Mouse (Mus musculus): Measurements from ENCODE around the gene Atp11b.

Atp11b gene

DNA sequence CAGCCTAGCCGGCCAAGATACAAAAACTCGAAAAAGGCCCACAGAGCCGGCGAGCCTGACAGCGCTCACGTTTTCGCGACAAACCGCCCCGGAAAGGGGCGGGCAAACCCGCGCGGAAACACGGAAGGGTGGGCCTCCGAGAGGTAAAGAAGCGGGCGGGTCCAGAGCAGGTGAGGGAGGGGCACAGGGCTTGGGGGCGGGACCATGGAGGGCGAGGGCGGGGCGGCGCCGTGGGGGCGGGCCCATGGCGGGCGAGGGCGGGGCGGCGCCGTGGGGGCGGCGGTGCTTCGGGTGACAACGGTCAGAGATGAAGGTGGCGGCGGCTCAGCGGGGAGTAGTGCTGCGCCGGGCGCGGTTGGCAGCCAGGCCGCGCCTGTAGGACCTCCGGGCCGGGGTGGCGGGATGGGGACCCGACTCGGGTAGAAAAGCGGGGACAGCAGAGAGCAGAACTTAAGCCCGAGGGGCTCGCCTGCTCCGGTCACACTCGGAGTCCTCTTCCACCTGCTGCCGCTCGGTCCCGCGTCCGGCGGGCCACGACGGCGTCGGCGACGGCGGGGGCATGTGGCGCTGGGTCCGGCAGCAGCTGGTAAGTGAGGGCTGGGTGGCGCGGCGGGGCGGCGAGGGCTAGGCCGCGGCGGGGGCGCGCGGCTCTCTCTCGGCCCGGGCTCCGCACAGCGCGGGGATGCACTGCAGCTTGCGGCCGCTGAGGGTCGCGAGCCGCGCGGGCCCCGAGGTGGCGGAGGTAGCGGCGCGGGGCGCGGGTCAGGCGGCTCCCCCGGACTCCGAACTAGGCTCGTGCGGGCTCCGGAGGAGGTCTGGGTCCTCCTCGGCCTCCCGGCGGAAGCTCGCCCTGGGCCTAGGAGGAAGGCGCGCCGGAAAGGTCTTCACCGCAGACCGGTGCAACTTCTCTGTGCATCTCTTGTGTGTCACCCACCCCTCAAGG lies at the start of gene Atp11b:
Gene Atp11b, plus strand, starts transcription at position 282 of the 943 bp plus-strand sequence.
- peak; percentile 93 for DNase-seq

DNA sequence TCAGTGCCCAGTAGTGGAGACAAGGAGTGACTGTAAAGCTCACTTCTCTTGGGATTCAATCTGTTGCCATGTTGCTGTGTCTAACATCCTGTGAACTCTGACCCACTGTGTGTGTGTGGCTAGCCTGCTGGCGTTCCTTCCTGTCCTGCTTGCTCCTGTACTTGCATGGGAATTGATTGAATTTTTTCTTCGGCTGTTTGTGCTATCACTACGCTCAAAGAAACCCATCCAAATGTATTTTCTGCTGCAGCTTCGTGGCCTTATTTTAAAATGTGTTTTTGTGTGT lies 49.6 kb upstream of the Atp11b start:
- DNase-seq: no peak

DNA sequence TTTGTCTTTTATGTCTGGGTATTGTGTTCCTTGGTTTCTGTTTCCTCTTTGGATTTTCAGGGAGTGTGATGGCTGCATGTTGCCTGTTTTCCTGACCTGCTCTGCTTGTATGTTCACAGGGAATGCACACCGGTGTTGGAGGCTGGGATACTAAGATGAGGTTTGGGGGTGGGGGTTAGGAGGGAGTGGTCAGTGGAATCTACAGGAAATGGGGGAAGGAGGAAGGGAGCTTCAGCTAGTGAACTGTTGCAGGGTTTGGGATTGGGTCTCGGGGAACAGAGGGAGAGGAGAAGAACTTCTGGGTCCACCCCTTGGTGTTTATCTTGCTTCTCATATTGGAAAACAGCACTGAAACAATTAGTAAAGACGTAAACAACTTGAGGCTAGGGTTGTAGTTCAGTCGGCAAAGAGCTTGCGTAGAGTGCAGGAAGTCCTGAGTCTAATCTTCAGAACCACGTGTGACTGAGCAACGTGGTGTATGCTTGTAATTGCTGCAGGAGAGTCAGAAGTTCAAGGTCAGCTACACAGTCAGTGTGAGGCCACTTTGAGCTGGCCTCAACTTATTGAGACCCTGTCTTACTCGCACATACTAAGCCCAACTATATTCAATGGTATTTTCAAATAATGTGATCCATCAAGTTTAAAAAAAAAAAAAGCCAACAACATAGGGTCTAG lies 34.2 kb upstream of the Atp11b start:
- DNase-seq: no peak

DNA sequence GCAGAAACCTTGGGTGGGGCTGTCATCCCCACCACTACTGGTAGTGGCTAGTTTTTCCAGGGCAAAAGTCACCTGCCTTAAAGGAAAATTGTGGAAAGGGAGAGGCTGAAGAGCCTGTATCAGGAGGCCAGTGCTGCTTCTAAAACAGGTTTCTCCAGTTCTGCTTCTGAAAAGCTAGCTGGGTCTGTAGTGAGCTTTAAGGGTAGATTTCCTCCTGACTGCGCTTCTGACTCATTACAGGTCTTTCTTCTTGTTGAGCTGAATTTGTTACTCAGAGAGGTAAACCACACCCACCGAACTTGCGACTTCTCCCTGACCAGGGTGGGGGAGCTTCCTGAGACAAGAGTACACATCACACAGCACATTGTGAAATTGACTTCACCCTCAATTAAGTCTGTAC lies 33.1 kb upstream of the Atp11b start:
- DNase-seq: no peak

DNA sequence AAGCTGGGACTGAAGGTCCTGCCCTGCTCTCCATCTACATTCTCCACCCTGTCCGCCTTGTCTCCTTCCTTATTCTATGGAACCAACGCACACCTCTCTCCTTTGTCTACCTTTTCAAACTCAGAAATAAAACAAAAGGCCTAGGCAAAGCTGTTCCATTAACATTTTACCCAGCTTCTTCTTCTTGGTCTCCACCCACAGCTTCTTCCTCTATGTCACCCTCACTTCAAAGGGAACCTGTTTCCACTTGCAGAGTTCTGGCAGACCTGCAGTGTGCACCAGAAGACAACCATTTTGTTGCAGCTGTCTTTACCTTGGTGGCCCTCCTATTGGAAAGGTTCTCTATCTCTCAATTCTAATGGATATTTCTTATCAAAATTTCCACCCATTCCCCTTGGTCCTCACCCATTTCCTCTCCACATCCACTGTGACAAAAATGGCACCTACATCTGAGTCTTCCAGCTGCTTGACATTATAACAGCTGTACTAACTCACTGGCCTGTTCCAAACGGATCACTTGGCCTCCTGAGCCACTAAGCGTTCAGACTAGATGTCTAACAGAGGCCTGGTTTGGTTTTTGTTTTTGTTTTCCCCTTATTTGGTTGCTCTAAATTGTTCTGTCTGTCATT lies 32.0 kb upstream of the Atp11b start:
- no peak for DNase-seq

DNA sequence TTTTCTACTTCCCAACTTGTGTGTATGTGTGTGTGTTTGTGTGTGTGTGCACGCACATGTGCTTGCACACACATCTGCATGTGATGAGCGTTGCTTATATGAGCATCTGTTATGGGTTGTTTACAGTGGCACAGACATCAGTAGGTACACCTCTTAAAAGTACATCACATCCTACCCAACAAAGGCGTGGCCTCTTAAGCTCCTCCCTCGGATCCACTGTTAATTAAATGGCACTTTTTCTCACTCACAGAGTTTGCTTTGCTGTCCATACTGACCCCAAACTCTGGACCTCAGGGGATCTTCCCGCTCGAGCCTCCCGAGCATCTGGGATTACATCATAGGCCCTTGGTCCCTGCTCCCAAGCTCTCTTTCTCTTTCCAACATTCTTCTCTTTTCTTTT lies 31.1 kb upstream of the Atp11b start:
- no peak for DNase-seq

DNA sequence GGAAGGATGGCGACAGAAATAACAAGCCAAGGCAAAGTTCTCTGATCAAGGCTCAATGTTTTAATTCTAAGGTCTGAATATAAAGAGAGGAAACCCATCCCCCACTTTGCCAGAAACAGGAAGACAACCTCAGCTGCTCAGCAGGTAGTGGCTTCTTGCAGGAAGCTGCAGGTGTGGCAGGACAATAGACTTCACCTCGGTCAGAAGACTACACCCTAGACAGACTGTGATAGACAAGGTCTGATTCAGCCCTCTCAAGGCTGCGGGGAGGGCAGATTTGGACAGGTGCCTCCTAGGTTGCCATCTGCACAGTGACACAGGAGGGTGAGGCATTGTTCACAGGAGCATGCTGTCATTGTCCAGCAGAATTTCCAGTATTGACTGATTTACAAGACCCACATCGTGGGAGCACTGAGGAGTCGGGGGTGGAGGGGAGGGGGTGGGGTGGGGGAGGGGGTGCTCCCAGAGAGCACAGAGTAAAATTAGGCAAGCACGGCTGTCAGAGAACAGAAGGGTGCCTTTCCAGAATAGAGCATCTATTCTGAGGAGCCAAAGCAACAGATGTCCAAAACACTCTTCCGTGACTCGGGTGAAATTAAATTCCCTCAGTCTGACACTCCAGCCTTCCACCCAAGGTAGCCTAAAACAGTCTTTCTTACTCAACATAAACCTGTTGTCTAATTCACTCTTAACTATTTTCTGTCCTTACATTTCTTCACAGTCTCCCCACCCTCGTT lies 30.2 kb upstream of the Atp11b start:
- DNase-seq: no peak

DNA sequence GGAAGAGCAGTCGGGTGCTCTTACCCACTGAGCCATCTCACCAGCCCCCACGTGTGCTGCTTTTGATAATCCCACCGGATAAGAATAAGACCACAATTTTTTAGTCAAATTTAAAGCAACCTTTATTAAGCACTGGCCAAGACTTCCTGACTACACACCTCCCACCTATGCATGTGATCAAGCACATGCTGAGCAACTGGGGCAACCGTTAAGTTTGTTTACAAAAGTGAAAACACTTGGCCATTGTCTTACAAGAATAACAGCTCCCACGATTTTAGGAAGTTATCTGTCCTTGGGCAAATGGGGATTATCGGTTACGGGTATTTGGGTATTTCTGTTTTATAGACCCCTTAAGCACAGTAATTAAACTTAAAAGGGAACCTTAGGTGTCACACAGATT lies 28.8 kb upstream of the Atp11b start:
- no peak for DNase-seq

DNA sequence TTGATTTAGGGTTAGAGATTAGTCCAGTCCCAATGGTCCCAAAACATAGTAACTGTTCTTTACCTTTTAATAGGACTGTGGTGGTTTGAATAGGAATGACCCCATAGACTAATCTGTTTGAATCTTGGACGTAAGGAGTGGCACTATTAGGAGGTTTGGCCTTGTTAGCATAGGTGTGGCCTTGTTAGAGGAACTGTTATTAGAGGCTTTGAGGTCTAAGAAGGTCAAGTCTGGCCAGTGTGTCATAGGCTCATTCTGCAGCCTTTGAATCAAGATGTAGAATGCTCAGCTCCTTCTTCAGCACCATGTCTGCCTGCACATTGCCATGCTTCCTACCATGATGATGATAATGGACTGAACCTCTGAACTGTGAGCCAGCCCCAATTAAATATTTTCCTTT lies 27.0 kb upstream of the Atp11b start:
- no peak for DNase-seq

DNA sequence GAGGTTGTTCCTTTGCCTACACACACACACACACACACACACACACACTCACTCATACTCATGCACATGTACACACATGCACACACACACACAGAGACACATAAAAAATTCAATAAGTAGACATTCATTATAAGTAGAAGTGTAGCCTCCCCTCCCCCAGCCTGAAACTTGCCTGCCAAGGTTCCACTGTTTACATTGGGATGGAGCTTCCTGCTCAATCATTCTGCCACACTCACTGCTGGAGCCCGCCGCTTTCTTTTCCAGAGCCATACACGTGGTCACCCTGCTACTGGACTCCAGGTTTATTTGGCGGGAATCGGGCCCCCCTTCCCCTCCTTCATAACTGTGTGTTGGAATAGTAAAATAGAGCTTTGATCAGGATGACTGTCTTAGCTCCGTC lies 24.4 kb upstream of the Atp11b start:
- DNase-seq: no peak

DNA sequence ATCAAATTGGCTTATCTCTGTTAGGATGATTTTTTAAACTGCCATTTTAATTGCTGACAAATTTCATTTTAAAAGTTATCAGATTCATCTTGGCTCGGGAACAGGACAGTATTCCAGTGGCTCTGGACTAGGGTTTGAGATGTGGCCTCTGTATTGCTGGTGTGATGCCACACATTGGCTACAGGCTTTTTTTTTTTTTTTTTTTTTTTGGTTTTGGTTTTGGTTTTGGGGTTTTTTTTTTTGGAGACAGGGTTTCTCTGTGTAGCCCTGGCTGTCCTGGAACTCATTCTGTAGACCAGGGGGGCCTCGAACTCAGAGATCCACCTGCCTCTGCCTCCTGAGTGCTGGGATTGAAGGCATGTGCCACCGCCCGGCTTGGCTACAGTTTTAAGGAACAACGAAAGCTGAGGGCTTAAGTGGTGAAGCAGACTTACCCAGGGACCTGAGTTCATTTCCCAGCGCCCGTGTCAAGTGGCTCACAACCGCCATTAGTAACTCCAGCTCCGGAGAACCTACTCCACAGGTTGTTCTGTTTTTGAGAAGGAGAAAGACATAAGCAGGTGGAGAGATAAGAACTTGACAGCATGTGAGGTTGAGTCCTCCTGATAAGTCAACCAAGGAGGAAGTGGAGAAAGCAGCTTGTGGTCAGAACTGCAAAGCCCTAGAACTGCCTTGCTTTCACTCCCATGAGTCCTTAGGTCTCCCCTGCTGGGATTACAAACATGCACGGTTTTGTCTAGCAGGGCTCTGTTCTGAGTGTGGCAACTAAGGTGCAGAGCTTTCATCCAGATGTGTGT lies 21.7 kb upstream of the Atp11b start:
- no peak for DNase-seq

DNA sequence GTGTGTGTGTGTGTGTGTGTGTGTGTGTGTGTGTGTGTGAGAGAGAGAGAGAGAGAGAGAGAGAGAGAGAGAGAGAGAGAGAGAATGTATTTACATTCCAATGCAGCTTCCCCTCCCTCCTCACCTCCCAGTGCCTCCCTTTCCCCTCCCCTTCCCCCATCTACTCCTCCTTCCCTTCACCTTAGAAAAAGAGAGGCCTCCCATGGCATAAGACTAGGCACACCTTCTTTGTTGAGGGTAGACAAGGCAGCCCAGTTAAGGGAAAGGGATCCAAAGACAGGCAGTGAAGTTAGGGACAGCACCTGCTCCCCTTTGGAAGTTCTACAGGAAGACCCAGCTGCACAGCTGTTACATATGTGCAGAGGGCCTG lies 21.1 kb upstream of the Atp11b start:
- DNase-seq: no peak

DNA sequence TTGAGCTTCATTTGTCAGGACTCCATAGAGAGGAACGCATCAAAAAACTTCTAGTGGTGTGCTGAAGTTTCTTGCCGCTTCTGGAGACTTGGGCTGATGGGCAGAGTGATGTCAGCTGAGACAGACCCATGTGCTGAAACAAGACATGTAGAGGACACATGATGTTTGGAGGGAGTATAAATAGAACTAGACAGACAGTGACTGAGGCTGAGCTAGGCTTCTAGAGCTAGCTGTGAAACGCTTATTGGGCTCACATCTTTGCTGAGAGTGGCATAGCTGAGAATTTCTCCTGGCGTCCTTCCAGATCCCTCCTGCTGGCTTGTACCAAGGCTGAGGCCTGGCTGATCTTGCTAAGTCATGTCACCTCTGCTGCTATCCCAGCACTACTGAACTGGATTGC lies 19.4 kb upstream of the Atp11b start:
- no peak for DNase-seq

DNA sequence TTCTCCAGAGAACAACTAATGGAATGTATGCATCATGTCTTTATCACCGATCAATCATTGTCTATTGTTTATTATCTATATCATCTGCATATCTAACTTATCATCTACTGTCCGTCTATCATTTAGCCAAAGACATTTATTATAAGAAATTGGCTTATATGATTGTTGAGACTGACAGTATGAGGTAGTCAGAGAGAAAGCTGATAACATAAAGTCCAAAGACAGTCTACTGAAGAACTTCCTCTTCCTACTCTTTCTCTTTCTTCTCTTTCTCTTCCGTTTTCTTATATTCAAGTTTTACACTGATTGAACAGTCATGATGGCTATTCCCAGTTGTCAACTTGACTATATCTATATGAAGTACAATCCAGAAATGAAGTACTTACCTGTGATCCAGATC lies 15.8 kb upstream of the Atp11b start:
- DNase-seq: no peak

DNA sequence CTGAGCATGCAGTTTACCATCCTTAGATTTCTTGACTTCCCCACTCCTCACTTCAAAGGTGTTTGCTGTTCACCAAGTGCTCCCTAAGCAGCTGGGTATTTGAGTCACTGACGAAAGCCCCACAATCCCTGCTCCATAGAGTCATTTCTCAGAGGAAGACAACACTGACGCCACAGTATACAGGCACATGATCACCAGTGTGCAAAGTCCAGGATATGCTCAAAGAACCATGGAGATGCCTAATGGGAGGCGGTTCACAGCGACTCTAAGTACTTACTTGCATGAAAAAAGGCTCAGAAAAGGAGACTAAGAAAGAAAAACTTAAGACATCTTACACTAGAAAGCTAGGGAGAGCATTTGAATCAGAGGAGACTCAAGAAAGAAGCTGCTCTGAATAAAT lies 8.9 kb upstream of the Atp11b start:
- no peak for DNase-seq

DNA sequence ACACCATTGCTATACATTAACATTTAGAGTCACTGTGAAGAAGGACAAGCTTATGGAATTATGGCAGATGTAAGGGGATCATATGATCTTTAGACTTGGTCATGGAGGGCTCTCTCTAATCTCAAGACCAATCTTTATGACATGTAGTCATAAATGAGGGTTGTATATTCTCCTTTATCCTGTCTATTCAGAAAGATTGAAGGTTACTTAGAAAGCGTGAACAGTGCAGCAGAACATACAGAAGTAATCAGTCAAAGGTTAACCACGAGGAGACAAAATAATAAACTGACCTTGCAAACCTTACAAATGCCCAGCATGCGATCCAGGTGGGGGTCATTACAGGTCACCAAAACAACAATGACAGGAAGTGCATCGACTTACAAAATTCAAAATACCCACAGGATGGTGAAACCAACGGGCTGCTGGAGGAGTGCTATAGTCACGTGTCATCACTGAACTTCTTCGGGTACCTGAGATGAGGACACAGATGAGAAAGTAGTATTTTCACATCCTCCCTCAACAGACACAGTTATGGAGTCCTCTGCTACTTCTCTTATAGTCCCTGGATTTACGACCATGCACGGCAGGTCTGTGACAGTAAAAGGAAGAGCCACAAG lies 7.0 kb upstream of the Atp11b start:
- no peak for DNase-seq

DNA sequence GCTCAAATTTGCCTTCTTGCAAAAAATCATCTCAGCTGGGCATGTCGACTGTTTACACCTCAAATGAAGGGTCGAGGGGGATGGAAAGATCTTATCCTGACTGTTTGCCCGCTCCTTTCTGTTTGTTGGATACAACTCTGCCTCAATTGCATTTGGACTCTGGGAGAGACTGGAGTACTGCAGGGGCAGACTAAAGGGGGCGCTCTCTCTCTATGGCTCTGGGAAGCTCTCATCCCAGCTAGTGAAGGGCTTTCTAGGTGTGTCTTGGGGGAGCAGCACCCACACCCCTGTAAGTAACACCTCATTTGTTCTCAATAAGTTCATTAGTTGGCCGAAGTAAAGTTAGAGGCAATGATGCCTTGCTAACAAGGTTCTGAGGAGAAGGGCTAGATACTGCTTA lies 3.6 kb upstream of the Atp11b start:
- DNase-seq: peak; percentile 51

DNA sequence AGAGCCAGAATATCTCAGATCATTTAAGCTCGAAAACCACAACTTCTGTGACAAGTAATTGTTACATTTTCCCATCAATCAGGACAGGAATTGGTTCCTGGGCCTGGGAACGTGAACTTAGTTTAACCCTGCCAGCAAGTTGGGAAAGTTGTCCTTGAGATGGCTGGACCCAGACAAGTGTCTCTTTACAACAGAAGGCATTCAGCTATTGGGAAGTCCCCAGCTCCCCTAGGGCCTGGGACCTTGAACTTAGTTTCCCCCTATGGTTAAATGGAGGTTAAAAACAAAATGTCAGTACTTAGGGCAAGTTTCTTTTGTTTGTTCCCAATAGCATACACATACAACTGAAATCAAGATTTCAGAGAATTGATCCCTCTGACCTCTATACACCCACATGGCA lies 2.2 kb upstream of the Atp11b start:
- no peak for DNase-seq

DNA sequence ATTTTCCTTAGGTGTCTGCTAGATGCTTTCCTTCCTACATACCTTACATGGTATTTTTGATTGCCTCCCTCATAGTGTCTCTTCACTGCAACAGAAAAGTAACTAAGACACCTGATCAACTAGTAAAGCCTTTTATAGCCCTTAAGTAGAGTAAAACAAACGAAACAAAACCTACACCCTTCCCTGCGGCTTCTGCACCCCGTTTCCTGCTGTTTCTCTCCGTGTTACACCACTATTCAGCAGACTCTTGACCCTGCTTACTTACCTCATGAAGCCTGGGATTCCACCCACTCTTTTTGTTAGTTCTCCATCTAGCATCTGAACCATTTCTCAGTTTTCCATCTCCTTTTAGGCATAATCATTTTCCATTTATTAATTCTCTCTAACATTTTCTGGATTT lies 8.8 kb downstream of the Atp11b start:
- DNase-seq: no peak

DNA sequence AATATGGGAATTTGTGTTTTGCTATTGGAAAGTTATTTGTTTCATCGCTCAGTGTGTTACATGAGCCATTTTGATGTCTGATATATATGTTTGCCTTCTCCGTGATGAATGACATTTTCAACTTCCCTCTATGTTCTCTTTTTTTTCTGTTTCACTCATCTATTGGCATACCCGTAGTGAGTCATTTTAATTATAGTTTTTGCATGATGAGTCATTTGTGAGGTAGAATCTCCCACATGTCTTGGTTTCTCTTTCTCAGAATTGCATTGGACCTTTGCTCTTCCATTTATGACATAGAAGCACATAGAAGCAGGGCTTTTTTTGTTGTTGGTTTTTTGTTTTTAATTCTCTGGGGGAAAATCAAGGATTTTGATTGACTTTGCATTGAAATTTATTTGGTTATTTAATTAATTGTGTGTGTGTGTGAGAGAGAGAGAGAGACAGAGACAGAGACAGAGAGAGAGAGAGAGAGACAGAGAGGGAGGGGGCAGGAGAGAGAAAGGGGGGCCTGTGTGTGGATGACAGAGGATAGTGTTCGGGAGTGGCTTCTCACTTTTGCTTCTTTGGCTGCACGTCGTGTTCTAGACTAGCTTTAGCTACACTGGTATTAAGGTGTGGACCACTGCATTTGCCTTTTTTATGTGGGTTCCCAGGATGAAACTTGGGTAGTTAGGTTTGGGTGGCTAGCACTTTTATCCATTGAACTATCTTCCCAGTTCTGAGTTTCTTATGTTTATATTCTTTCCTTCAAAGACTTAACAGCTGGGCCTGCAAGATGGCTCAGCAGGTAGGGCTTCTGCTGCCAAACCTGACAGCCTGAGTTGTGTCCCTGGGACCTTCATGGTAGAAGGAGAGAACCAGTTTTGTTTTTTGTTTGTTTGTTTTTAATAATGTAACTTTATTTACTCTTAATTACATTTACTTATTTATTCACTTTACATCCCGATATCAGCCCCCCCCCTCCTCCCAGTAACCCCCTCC lies 11.0 kb downstream of the Atp11b start:
- DNase-seq: no peak

DNA sequence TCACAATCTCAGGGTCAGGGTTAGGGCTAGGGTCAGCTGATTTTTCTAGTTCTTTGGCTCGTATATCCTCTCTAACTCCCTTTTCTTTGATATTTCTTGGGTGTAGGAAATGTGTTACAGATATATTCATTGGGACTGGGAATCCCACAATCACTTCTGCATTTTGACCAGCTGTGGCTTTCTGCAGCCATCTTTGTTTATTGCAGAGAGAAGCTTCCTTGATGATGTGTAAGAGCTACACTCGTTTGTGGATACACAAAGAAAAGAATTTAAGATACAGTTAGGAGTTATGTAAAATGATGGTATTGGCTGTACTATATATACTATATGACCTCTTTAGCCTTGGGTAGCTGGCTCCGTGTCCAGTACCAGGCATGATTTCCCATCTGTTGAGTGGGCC lies 25.8 kb downstream of the Atp11b start:
- no peak for DNase-seq

All from liver (tissue).